Comparison of ENCODE assay signal across 8 mouse cellular contexts in the genomic region with DNA sequence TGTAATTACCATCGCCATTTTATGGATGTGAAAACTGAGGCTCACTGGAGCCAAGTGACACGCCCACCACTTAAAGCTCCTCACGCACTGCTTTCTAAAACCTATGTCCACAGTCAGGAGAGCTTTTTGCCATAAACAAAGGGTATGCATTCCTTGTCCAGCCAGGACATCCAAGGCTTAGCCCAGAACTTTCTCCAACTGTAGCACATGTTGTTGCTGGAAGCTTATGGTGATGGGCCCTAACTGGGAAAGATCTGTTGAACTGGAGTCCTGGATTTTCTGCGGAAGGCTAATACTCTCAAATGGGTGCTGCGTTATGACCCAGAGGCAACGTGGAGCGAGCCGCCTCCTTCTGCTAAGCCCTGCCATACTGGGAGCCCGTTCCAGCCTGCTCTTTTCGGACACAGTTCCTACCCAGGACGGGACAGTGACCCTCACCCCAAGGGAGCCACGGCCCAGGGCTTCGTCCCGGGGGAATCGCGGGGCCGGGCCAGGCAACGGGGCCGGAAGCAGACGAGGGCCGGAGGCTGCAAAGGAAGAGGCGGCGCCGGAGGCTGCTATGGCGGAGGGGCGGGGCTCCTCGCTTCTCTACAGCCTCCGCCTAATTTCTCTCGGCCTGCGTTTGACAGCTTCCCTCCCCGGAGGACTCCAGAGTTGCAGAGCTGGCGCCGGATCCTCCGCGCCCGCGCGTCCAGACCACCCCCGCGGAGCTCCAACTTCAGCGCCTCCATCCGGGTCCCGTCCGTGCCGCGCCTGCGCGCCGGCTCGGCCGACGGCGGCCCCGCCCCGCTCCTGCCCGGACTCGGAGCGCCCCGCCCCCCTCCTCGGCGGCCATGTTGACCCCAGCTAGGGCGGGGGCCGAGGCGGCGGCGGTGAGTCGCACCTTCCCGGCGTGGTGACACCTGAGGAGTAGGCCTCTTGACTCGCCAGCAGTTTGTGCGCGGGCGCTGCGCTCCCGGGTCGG. TPM values are rescaled to one million over a fixed set of nuclear protein-coding genes. Genes with fewer than 3 reads are reported as not detected.
DNase-seq lines count a peak whose midpoint lies in the region; ATAC-seq and TF ChIP-seq lines count a peak whose summit lies in the region.

A gene (minus strand): TSS at position 767 of the 964 bp plus-strand sequence.

- H3K27me3 ChIP-seq in CH12.LX (replicated peaks) = no peaks in the 10 kb centered on the region
- no peaks in the 10 kb centered on the region for H3K27me3 ChIP-seq in forebrain, embryonic 11.5 days (ENCODE audit: control insufficient read depth, insufficient read depth, low read length)
- no peaks in the 10 kb centered on the region for H3K27me3 ChIP-seq in heart, embryonic 15.5 days
- no peaks in the 10 kb centered on the region for H3K27me3 ChIP-seq in liver, embryonic 14.5 days (ENCODE audit: control insufficient read depth, insufficient read depth, low read length)
- H3K27me3 ChIP-seq in neural tube, embryonic 11.5 days (ENCODE audit: control insufficient read depth, insufficient read depth, low read length) = no peaks in the 10 kb centered on the region
- no peaks in the 10 kb centered on the region for H3K27me3 ChIP-seq in stomach, embryonic 16.5 days (ENCODE audit: control insufficient read depth, insufficient read depth, low read length)

- no peak for TF ChIP-seq EP300 in CH12.LX (IDR thresholded peaks at IDR 0.05; ENCODE audit: low read length)
- TF ChIP-seq EP300 in liver, embryonic 14.5 days (IDR thresholded peaks at IDR 0.05; ENCODE audit: low read depth) = no peak

- no peak for TF ChIP-seq RAD21 in CH12.LX (IDR thresholded peaks at IDR 0.05; ENCODE audit: low read depth, low read length)

- peak; percentile 86 for DNase-seq in CH12.LX (ENCODE audit: extremely low read depth)
- peak; percentile 76 for DNase-seq in c-Kit-positive CD71-negative TER-119-negative erythroid progenitor cells, embryonic 14.5 days (ENCODE audit: low read depth)
- DNase-seq in forebrain, embryonic 11.5 days (ENCODE audit: low spot score) = peak; percentile 97
- peak; percentile 97 for DNase-seq in kidney, postnatal 14 days
- peak; percentile 74 to 78 (median 76) for DNase-seq in liver, embryonic 14.5 days (ENCODE audit: low read depth in 3 of 3, low spot score in 3 of 3)
- peak; percentile 95 for DNase-seq in neural tube, embryonic 11.5 days (ENCODE audit: low spot score)

- TF ChIP-seq CTCF in CH12.LX (conservative IDR thresholded peaks at IDR 0.05 in 1 of 2, IDR thresholded peaks at IDR 0.05 in 1 of 2; ENCODE audit: low read depth in 2 of 2, low read length in 2 of 2) = no peak
- TF ChIP-seq CTCF in liver, embryonic 14.5 days (IDR thresholded peaks at IDR 0.05; ENCODE audit: low read depth) = no peak

- H3K9me3 ChIP-seq in CH12.LX (replicated peaks; ENCODE audit: low read length) = no peaks in the 10 kb centered on the region
- H3K9me3 ChIP-seq in forebrain, embryonic 11.5 days (ENCODE audit: control insufficient read depth, low read length) = no peaks in the 10 kb centered on the region
- no peaks in the 10 kb centered on the region for H3K9me3 ChIP-seq in heart, embryonic 15.5 days (replicated peaks)
- no peaks in the 10 kb centered on the region for H3K9me3 ChIP-seq in liver, embryonic 14.5 days (ENCODE audit: control insufficient read depth, low read length)
- H3K9me3 ChIP-seq in neural tube, embryonic 11.5 days (ENCODE audit: control insufficient read depth, low read length) = no peaks in the 10 kb centered on the region
- H3K9me3 ChIP-seq in stomach, embryonic 16.5 days (replicated peaks; ENCODE audit: control insufficient read depth, low read length) = no peaks in the 10 kb centered on the region

- TF ChIP-seq POLR2A in CH12.LX (IDR thresholded peaks at IDR 0.05; ENCODE audit: low read depth, low read length) = peak; percentile 66

- peaks cover 8 to 73% of the 10 kb centered on the region in 2 experiments; a peak in 3 of 4 replicates for H3K4me1 ChIP-seq in CH12.LX (ENCODE audit: control insufficient read depth in 1 of 2, insufficient read depth in 2 of 2)
- H3K4me1 ChIP-seq in forebrain, embryonic 11.5 days (replicated peaks; ENCODE audit: control insufficient read depth, insufficient read depth, low read length) = peaks cover 20% of the 10 kb centered on the region
- H3K4me1 ChIP-seq in heart, embryonic 15.5 days (replicated peaks) = peaks cover 55% of the 10 kb centered on the region
- H3K4me1 ChIP-seq in liver, embryonic 14.5 days (replicated peaks; ENCODE audit: control insufficient read depth in 2 of 2, insufficient read depth in 2 of 2, low read length in 1 of 2) = peaks cover 32 to 51% of the 10 kb centered on the region in 2 experiments
- peaks cover 18% of the 10 kb centered on the region for H3K4me1 ChIP-seq in neural tube, embryonic 11.5 days (ENCODE audit: control insufficient read depth, insufficient read depth, low read length)
- peaks cover 52% of the 10 kb centered on the region for H3K4me1 ChIP-seq in stomach, embryonic 16.5 days (ENCODE audit: control insufficient read depth, insufficient read depth, low read length)

- H3K79me2 ChIP-seq in CH12.LX (replicated peaks; ENCODE audit: control insufficient read depth, extremely low read depth, insufficient read depth, poor library complexity, severe bottlenecking) = no peaks in the 10 kb centered on the region

- dilution Hi-C loops in CH12.LX (cut with MboI; ENCODE audit: extremely low pct_ligation_motif_present, extremely low pct_unique_long_range_greater_than_20kb, low sequenced_read_pairs) = no loop called here

- H3K4me3 ChIP-seq in CH12.LX (replicated peaks in 1 of 3; ENCODE audit: low read depth in 2 of 3, low read length in 2 of 3, poor library complexity in 1 of 3) = peak within 1 kb of the TSS; percentile 58 to 80 (median 59)
- peak within 1 kb of the TSS; percentile 71 for H3K4me3 ChIP-seq in forebrain, embryonic 11.5 days (ENCODE audit: low read depth, low read length)
- peak within 1 kb of the TSS; percentile 67 for H3K4me3 ChIP-seq in heart, embryonic 15.5 days
- peak within 1 kb of the TSS; percentile 72 to 81 for H3K4me3 ChIP-seq in liver, embryonic 14.5 days (ENCODE audit: insufficient read depth in 1 of 2, low read depth in 2 of 2, low read length in 2 of 2)
- peak within 1 kb of the TSS; percentile 65 for H3K4me3 ChIP-seq in neural tube, embryonic 11.5 days (ENCODE audit: low read depth, low read length)
- peak within 1 kb of the TSS; percentile 78 for H3K4me3 ChIP-seq in stomach, embryonic 16.5 days (replicated peaks; ENCODE audit: low read length)

- H3K27ac ChIP-seq in CH12.LX (ENCODE audit: insufficient read depth, low read depth) = peak within 1 kb of the TSS; percentile 94
- peak within 1 kb of the TSS; percentile 98 for H3K27ac ChIP-seq in forebrain, embryonic 11.5 days (ENCODE audit: low read depth, low read length)
- H3K27ac ChIP-seq in heart, embryonic 15.5 days = peak within 1 kb of the TSS; percentile 99
- peak within 1 kb of the TSS; percentile 95 for H3K27ac ChIP-seq in liver, embryonic 14.5 days
- H3K27ac ChIP-seq in neural tube, embryonic 11.5 days (ENCODE audit: low read depth, low read length) = peak within 1 kb of the TSS; percentile 94
- H3K27ac ChIP-seq in stomach, embryonic 16.5 days (ENCODE audit: low read length) = peak within 1 kb of the TSS; percentile 100

- H3K4me2 ChIP-seq in CH12.LX (ENCODE audit: insufficient read depth, low read depth, poor library complexity, severe bottlenecking) = peak within 1 kb of the TSS; percentile 87
- peak within 1 kb of the TSS; percentile 76 for H3K4me2 ChIP-seq in forebrain, embryonic 11.5 days (ENCODE audit: low read depth, low read length, severe bottlenecking)
- H3K4me2 ChIP-seq in heart, embryonic 15.5 days = peak within 1 kb of the TSS; percentile 68
- peak within 1 kb of the TSS; percentile 95 for H3K4me2 ChIP-seq in liver, embryonic 14.5 days (ENCODE audit: low read depth)
- peak within 1 kb of the TSS; percentile 62 for H3K4me2 ChIP-seq in neural tube, embryonic 11.5 days (ENCODE audit: low read depth)
- peak within 1 kb of the TSS; percentile 89 for H3K4me2 ChIP-seq in stomach, embryonic 16.5 days (ENCODE audit: low read depth, low read length)

- peaks cover 0 to 11% of the 10 kb centered on the region in 2 experiments for H3K36me3 ChIP-seq in CH12.LX (replicated peaks in 1 of 2; ENCODE audit: control insufficient read depth in 1 of 2, insufficient read depth in 1 of 2, low read length in 1 of 2)
- H3K36me3 ChIP-seq in forebrain, embryonic 11.5 days (ENCODE audit: control insufficient read depth, insufficient read depth, low read length) = no peaks in the 10 kb centered on the region
- H3K36me3 ChIP-seq in heart, embryonic 15.5 days = no peaks in the 10 kb centered on the region
- H3K36me3 ChIP-seq in liver, embryonic 14.5 days (replicated peaks; ENCODE audit: control insufficient read depth, insufficient read depth, low read depth) = no peaks in the 10 kb centered on the region
- no peaks in the 10 kb centered on the region for H3K36me3 ChIP-seq in neural tube, embryonic 11.5 days (ENCODE audit: control insufficient read depth, insufficient read depth, low read length)
- no peaks in the 10 kb centered on the region for H3K36me3 ChIP-seq in stomach, embryonic 16.5 days (ENCODE audit: control insufficient read depth, insufficient read depth, low read length)

- peak; percentile 84 for ATAC-seq in forebrain, embryonic 11.5 days (replicated peaks; ENCODE audit: low FRiP score)
- peak; percentile 90 for ATAC-seq in heart, embryonic 15.5 days (replicated peaks; ENCODE audit: insufficient number of reproducible peaks, insufficient read depth, low FRiP score, low read depth)
- ATAC-seq in liver, embryonic 14.5 days (ENCODE audit: insufficient read depth) = peak; percentile 86
- ATAC-seq in neural tube, embryonic 11.5 days (ENCODE audit: insufficient read depth, low FRiP score, low TSS enrichment) = peak; percentile 79
- ATAC-seq in stomach, embryonic 16.5 days (ENCODE audit: insufficient read depth, low FRiP score) = peak; percentile 92

- WGBS in forebrain, embryonic 11.5 days = under 1% methylated on average over 76 of the region's 76 CpGs
- under 1% methylated on average over 76 of the region's 76 CpGs for WGBS in heart, embryonic 15.5 days
- under 1% methylated on average over 73 of the region's 76 CpGs for WGBS in liver, embryonic 14.5 days (ENCODE audit: insufficient replicate concordance)
- under 1% methylated on average over 51 of the region's 76 CpGs for WGBS in neural tube, embryonic 11.5 days
- under 1% methylated on average over 76 of the region's 76 CpGs for WGBS in stomach, embryonic 16.5 days

- in situ Hi-C loops in CH12.LX (cut with MboI; ENCODE audit: low pct_ligation_motif_present, low pct_unique_long_range_greater_than_20kb, low sequenced_read_pairs) = loop anchor here (10.0 kb wide), 1 partner anchor 83 kb away; a partner anchor contains a TSS

- peak within 1 kb of the TSS; percentile 65 for H3K9ac ChIP-seq in CH12.LX (ENCODE audit: insufficient read depth, low read depth)
- H3K9ac ChIP-seq in forebrain, embryonic 11.5 days (ENCODE audit: low read length) = peak within 1 kb of the TSS; percentile 74
- H3K9ac ChIP-seq in heart, embryonic 15.5 days = peak within 1 kb of the TSS; percentile 80
- H3K9ac ChIP-seq in liver, embryonic 14.5 days (replicated peaks) = peak within 1 kb of the TSS; percentile 89
- H3K9ac ChIP-seq in neural tube, embryonic 11.5 days (ENCODE audit: low read length) = peak within 1 kb of the TSS; percentile 72
- H3K9ac ChIP-seq in stomach, embryonic 16.5 days (ENCODE audit: low read length) = peak within 1 kb of the TSS; percentile 93

RNA-seq across cellular contexts. Expression of the gene that starts here (rescaled TPM):
- 3.7 and 4.3 TPM in 2 replicates for total RNA-seq in CH12.LX (2012; rRNA removed)
- 3.6 and 5.0 TPM in 2 replicates for total RNA-seq in CH12.LX (2014; rRNA removed)
- polyA plus RNA-seq in CH12.LX (2012; ENCODE audit: insufficient read length, low read depth) = 2.9 and 4.0 TPM in 2 replicates
- polyA plus RNA-seq in forebrain, embryonic 11.5 days (2014; fragmentation: Nextera tagmentation; extraction: Ambion mirVana) = 17.2 and 17.8 TPM in 2 replicates
- polyA plus RNA-seq in heart, embryonic 15.5 days (2015; fragmentation: Nextera tagmentation; extraction: Ambion mirVana) = 11.8 and 14.6 TPM in 2 replicates
- polyA plus RNA-seq in liver, embryonic 14.5 days (2012; rRNA removed) = 3.2 and 3.3 TPM in 2 replicates
- 3.1 and 4.0 TPM in 2 replicates for polyA plus RNA-seq in liver, embryonic 14.5 days (2014; fragmentation: Nextera tagmentation; extraction: Ambion mirVana)
- polyA plus RNA-seq in neural tube, embryonic 11.5 days (2014; fragmentation: Nextera tagmentation; extraction: Ambion mirVana) = 9.2 and 11.9 TPM in 2 replicates
- 17.9 and 20.1 TPM in 2 replicates for polyA plus RNA-seq in stomach, embryonic 16.5 days (2015; fragmentation: Nextera tagmentation; extraction: Ambion mirVana)

Comparison
In these comparisons a context has a peak if more than half of its experiments do, and no peak if none do; other contexts are left out.
1. Peak in every context shown above with its lines: DNase-seq, ATAC-seq, H3K4me3 ChIP-seq and H3K27ac ChIP-seq.